In genomic region chr1:69790337-69791250, GRCm38 (mm10) we compare ENCODE assay signal across 8 mouse cellular contexts. TPM values are rescaled to one million over a fixed set of nuclear protein-coding genes. Genes with fewer than 3 reads are reported as not detected.
DNase-seq lines count a peak whose midpoint lies in the region; ATAC-seq and TF ChIP-seq lines count a peak whose summit lies in the region.

No protein-coding gene starts in this region.

- peak; percentile 75 to 76 (median 76) for TF ChIP-seq CTCF in MEL (IDR thresholded peaks at IDR 0.05 in 2 of 3, conservative IDR thresholded peaks at IDR 0.05 in 1 of 3; ENCODE audit: control insufficient read depth in 1 of 3, insufficient read depth in 1 of 3, low read depth in 2 of 3, low read length in 3 of 3, poor library complexity in 1 of 3, severe bottlenecking in 1 of 3)

- no peak overlapping the region for H3K4me3 ChIP-seq in MEL (ENCODE audit: control insufficient read depth in 1 of 2, insufficient read depth in 1 of 2, low read depth in 2 of 2, low read length in 2 of 2)

- TF ChIP-seq POLR2A in MEL (IDR thresholded peaks at IDR 0.05; ENCODE audit: control insufficient read depth in 1 of 2, insufficient read depth in 1 of 2, low read depth in 1 of 2, low read length in 2 of 2, poor library complexity in 1 of 2) = no peak

- no peaks in the 10 kb centered on the region for H3K9me3 ChIP-seq in MEL (replicated peaks; ENCODE audit: insufficient read depth, low read length)

- intact Hi-C loops in heart, postnatal 14 days (cut with DNase I) = no loop called here

- TF ChIP-seq RAD21 in MEL (IDR thresholded peaks at IDR 0.05; ENCODE audit: low read depth, low read length) = peak; percentile 86

- H3K79me2 ChIP-seq in MEL (ENCODE audit: control insufficient read depth, insufficient read depth, low read length, poor library complexity) = no peaks in the 10 kb centered on the region

- no peaks in the 10 kb centered on the region for H3K36me3 ChIP-seq in MEL (ENCODE audit: control insufficient read depth in 1 of 2, insufficient read depth in 2 of 2, low read length in 2 of 2)

- ATAC-seq in erythroid progenitor cell, adult 5-6 weeks (replicated peaks; ENCODE audit: low FRiP score, poor library complexity, severe bottlenecking) = 0 out of 2 replicates have a peak, but pooled peaks have one; percentile 72
- ATAC-seq in neutrophil, adult 5-6 weeks (ENCODE audit: extremely low read depth, insufficient number of reproducible peaks, low FRiP score, poor library complexity, severe bottlenecking) = 0 out of 2 replicates have a peak, but pooled peaks have one; percentile 36

- no peak overlapping the region for H3K27ac ChIP-seq in MEL (ENCODE audit: control insufficient read depth, low read depth, low read length)

- no peak overlapping the region for H3K9ac ChIP-seq in MEL (ENCODE audit: control insufficient read depth, low read depth, low read length, poor library complexity, severe bottlenecking)

- peak; percentile 78 for DNase-seq in MEL (ENCODE audit: low read depth, low spot score)
- peak; percentile 84 for DNase-seq in brain, adult 2 months (ENCODE audit: low read depth, low spot score)
- peak; percentile 45 to 73 for DNase-seq in heart, postnatal 14 days
- DNase-seq in layer of hippocampus, adult 11-12 months (ENCODE audit: low spot score) = peak; percentile 74
- peak; percentile 9 to 39 for DNase-seq in lung, adult 18-20 months
- peak; percentile 62 for DNase-seq in urinary bladder, postnatal 14 days (ENCODE audit: low spot score)

- no peak for TF ChIP-seq EP300 in MEL (IDR thresholded peaks at IDR 0.05; ENCODE audit: low read depth in 1 of 2, low read length in 2 of 2)

- H3K4me1 ChIP-seq in MEL (ENCODE audit: control insufficient read depth in 1 of 2, insufficient read depth in 2 of 2, low read length in 2 of 2) = no peaks in the 10 kb centered on the region

- H3K27me3 ChIP-seq in MEL (ENCODE audit: control insufficient read depth in 1 of 2, insufficient read depth in 2 of 2, low read length in 2 of 2) = peaks cover 0 to 3% of the 10 kb centered on the region in 2 experiments; a peak in 1 of 4 replicates

TF ChIP-seq in MEL, 35 proteins besides CTCF, POLR2A, EP300 and RAD21:
- TF ChIP-seq ZC3H11A (IDR thresholded peaks at IDR 0.05; ENCODE audit: low read depth, low read length) (peak; percentile 57; the same call in 1 of the 2 replicates), MEF2A (IDR thresholded peaks at IDR 0.05; ENCODE audit: extremely low read depth, insufficient replicate concordance, low read depth, low read length, poor library complexity, severe bottlenecking) (no peak), POLR2AphosphoS2 (IDR thresholded peaks at IDR 0.05; ENCODE audit: low read length) (no peak), RCOR1 (IDR thresholded peaks at IDR 0.05; ENCODE audit: low read depth, low read length) (no peak), CHD2 (IDR thresholded peaks at IDR 0.05; ENCODE audit: low read length) (no peak), SMC3 (IDR thresholded peaks at IDR 0.05; ENCODE audit: low read depth, low read length) (peak; percentile 78), MAFK (IDR thresholded peaks at IDR 0.05; ENCODE audit: borderline replicate concordance, low read depth, low read length) (peak; percentile 88), HCFC1 (IDR thresholded peaks at IDR 0.05; ENCODE audit: low read depth, low read length) (no peak)

RNA-seq across cellular contexts. Expression of gene Spag16, which starts 36.2 kb away (rescaled TPM):
- total RNA-seq in MEL (2012; rRNA removed) = not detected in 2 replicates
- polyA plus RNA-seq in MEL (2012; ENCODE audit: insufficient read depth in 1 of 2, insufficient read length in 2 of 2, low read depth in 1 of 2, low replicate concordance in 2 of 2, missing spikeins in 1 of 2) = not detected
- total RNA-seq in erythroid progenitor cell, adult 5-6 weeks (2015; ENCODE audit: low replicate concordance) = not detected in 2 replicates
- total RNA-seq in erythroid progenitor cell, adult 5-6 weeks (2017; ENCODE audit: low replicate concordance) = not detected in 2 replicates
- under 1 TPM in 1 of 2 experiments, not detected in 1; 0.24 TPM for total RNA-seq in heart, postnatal 14 days (2021)
- total RNA-seq in neutrophil, adult 5-6 weeks (2017) = not detected in 2 replicates

Comparison
In these comparisons a context has a peak if more than half of its experiments do, and no peak if none do; other contexts are left out.
1. DNase-seq: peak in every context shown above with its lines; median percentile 84 in brain, adult 2 months; 78 in MEL; 74 in layer of hippocampus, adult 11-12 months; 62 in urinary bladder, postnatal 14 days; 59 in heart, postnatal 14 days; 24 in lung, adult 18-20 months.